Mouse (Mus musculus) limb, embryonic 15.5 days (tissue): ENCODE results near the gene Dysf. TPM values are rescaled to one million over a fixed set of nuclear protein-coding genes. Genes with fewer than 3 reads are reported as not detected.

Experiments
- ATAC-seq: fragments of 200-750 bp; cut with Nextera tagmentation; 2 replicates; pipeline ENCODE4 v1.8.0; 2017; ENCODE audit warnings: low read depth, moderate TSS enrichment; ENCODE audit not compliant: insufficient number of reproducible peaks, low FRiP score, low TSS enrichment
- H3K27ac ChIP-seq: fragments of 300-500 bp; sonication (generic); 2 replicates; pipeline ENCODE4 v1.5.1; 2015; ENCODE audit warnings: moderate library complexity, mild to moderate bottlenecking, inconsistent platforms
- H3K27me3 ChIP-seq: fragments of 300-500 bp; sonication (generic); 2 replicates; pipeline ENCODE4 v1.6.1; 2015; ENCODE audit warnings: inconsistent platforms
- H3K36me3 ChIP-seq: fragments of 300-500 bp; sonication (generic); 2 replicates; pipeline ENCODE4 v1.6.1; 2015; ENCODE audit warnings: inconsistent platforms
- H3K4me1 ChIP-seq: fragments of 300-500 bp; sonication (generic); 2 replicates; pipeline ENCODE4 v1.6.1; 2015; ENCODE audit warnings: inconsistent platforms
- H3K4me2 ChIP-seq: fragments of 300-500 bp; sonication (generic); 2 replicates; pipeline ENCODE4 v1.6.1; 2015; ENCODE audit warnings: mild to moderate bottlenecking, inconsistent platforms
- H3K4me3 ChIP-seq: fragments of 300-500 bp; sonication (generic); 2 replicates; pipeline ENCODE4 v1.5.1; 2015; ENCODE audit warnings: mild to moderate bottlenecking, inconsistent platforms
- H3K9ac ChIP-seq: fragments of 300-500 bp; sonication (generic); 2 replicates; pipeline ENCODE4 v1.6.1; 2015; ENCODE audit warnings: inconsistent platforms
- H3K9me3 ChIP-seq: fragments of 300-500 bp; sonication (generic); 2 replicates; pipeline ENCODE4 v1.6.1; 2016; ENCODE audit warnings: inconsistent platforms
- WGBS: fragments of 180-500 bp; shearing (Covaris S2); methylation state at CpG from one replicate; pipeline ENCODE4 v1.1.7; 2015; 5-methylcytosine and 5-hydroxymethylcytosine counted together
- polyA plus RNA-seq: library from polyadenylated mRNA; unstranded; fragments of >200 nt; fragmentation: Nextera tagmentation; extraction: Ambion mirVana; gene quantifications from 2 replicates; pipeline ENCODE4 v1.2.1, GENCODE M21; 2015

Dysf gene
- polyA plus RNA-seq, 1 experiment from 2014 or later = 11.0 TPM

GRCm38 (mm10) chr6:84224861-84225260 lies 216.5 kb downstream of the Dysf start:
- H3K4me2 ChIP-seq = no peak overlapping the region
- peaks cover 37% of the 10 kb centered on the region for H3K4me1 ChIP-seq
- WGBS = 28% methylated on average over 4 of the region's 4 CpGs
- H3K36me3 ChIP-seq = no peaks in the 10 kb centered on the region
- H3K9ac ChIP-seq = no peak overlapping the region
- no peaks in the 10 kb centered on the region for H3K27me3 ChIP-seq
- H3K4me3 ChIP-seq = no peak overlapping the region
- H3K27ac ChIP-seq = peak overlapping the region; percentile 38; the same call in 1 of the 2 replicates
- no peaks in the 10 kb centered on the region for H3K9me3 ChIP-seq
- no peak for ATAC-seq

- Histone ChIP-seq H3K9ac (no peak overlapping the region), H3K27me3 (no peaks in the 10 kb centered on the region), H3K4me3 (no peak overlapping the region), H3K4me1 (peaks cover 43% of the 10 kb centered on the region), H3K27ac (peak overlapping the region; percentile 38), H3K9me3 (no peaks in the 10 kb centered on the region), H3K4me2 (no peak overlapping the region), H3K36me3 (no peaks in the 10 kb centered on the region)
- WGBS = 53% methylated on average over 6 of the region's 6 CpGs
- no peak for ATAC-seq
Observed at GRCm38 (mm10) chr6:84225587-84225986, 217.2 kb downstream of the Dysf start.

- H3K4me2 ChIP-seq = no peak overlapping the region
- peaks cover 63% of the 10 kb centered on the region for H3K4me1 ChIP-seq
- no peak overlapping the region for H3K9ac ChIP-seq
- no peaks in the 10 kb centered on the region for H3K27me3 ChIP-seq
- no peaks in the 10 kb centered on the region for H3K9me3 ChIP-seq
- no peak overlapping the region for H3K4me3 ChIP-seq
- H3K27ac ChIP-seq = no peak overlapping the region
- no peaks in the 10 kb centered on the region for H3K36me3 ChIP-seq
- ATAC-seq = no peak
- 62% methylated on average over 4 of the region's 4 CpGs for WGBS
Observed at GRCm38 (mm10) chr6:84228196-84228595, 219.8 kb downstream of the Dysf start.

- ATAC-seq = no peak
- 27% methylated on average over 5 of the region's 5 CpGs for WGBS
Observed at GRCm38 (mm10) chr6:84228786-84229185, 220.4 kb downstream of the Dysf start.

GRCm38 (mm10) chr6:84229739-84230138 lies 221.3 kb downstream of the Dysf start:
- Histone ChIP-seq H3K9me3 (no peaks in the 10 kb centered on the region), H3K4me3 (no peak overlapping the region), H3K27ac (no peak overlapping the region), H3K9ac (no peak overlapping the region), H3K36me3 (no peaks in the 10 kb centered on the region), H3K27me3 (no peaks in the 10 kb centered on the region), H3K4me1 (peaks cover 71% of the 10 kb centered on the region), H3K4me2 (no peak overlapping the region)
- WGBS = 43% methylated on average over 7 of the region's 7 CpGs
- ATAC-seq = no peak

More at GRCm38 (mm10) chr6:84228786-84229185, 220.4 kb downstream of the Dysf start:
- Histone ChIP-seq H3K27me3 (no peaks in the 10 kb centered on the region), H3K9me3 (no peaks in the 10 kb centered on the region), H3K36me3 (no peaks in the 10 kb centered on the region), H3K27ac (no peak overlapping the region; the same call in 1 of the 2 replicates), H3K9ac (no peak overlapping the region), H3K4me3 (no peak overlapping the region), H3K4me2 (no peak overlapping the region), H3K4me1 (peaks cover 68% of the 10 kb centered on the region)

GRCm38 (mm10) chr6:84231108-84231507 lies 222.7 kb downstream of the Dysf start:
- no peak overlapping the region for H3K4me2 ChIP-seq
- no peaks in the 10 kb centered on the region for H3K36me3 ChIP-seq
- H3K9me3 ChIP-seq = no peaks in the 10 kb centered on the region
- ATAC-seq = peak; percentile 21; the same call in 1 of the 2 replicates
- 35% methylated on average over 7 of the region's 7 CpGs for WGBS
- H3K4me1 ChIP-seq = peaks cover 60% of the 10 kb centered on the region
- 0 out of 2 replicates have a peak overlapping the region, but pooled peaks have one; percentile 22 for H3K27ac ChIP-seq
- H3K9ac ChIP-seq = no peak overlapping the region
- no peaks in the 10 kb centered on the region for H3K27me3 ChIP-seq
- H3K4me3 ChIP-seq = no peak overlapping the region

GRCm38 (mm10) chr6:84232063-84232760 lies 223.8 kb downstream of the Dysf start:
- Histone ChIP-seq H3K9ac (no peak overlapping the region), H3K4me3 (no peak overlapping the region), H3K4me2 (no peak overlapping the region), H3K4me1 (peaks cover 60% of the 10 kb centered on the region), H3K36me3 (no peaks in the 10 kb centered on the region), H3K27ac (peak overlapping the region; percentile 27), H3K9me3 (no peaks in the 10 kb centered on the region; the same call in 1 of the 2 replicates), H3K27me3 (no peaks in the 10 kb centered on the region)
- WGBS = 45% methylated on average over 8 of the region's 8 CpGs
- ATAC-seq = no peak

GRCm38 (mm10) chr6:84233783-84234182 lies 225.4 kb downstream of the Dysf start:
- Histone ChIP-seq H3K4me3 (no peak overlapping the region), H3K9me3 (no peaks in the 10 kb centered on the region; the same call in 1 of the 2 replicates), H3K27me3 (no peaks in the 10 kb centered on the region), H3K27ac (no peak overlapping the region), H3K9ac (no peak overlapping the region), H3K36me3 (no peaks in the 10 kb centered on the region), H3K4me1 (peaks cover 52% of the 10 kb centered on the region), H3K4me2 (no peak overlapping the region)
- ATAC-seq = no peak
- 53% methylated on average over 6 of the region's 6 CpGs for WGBS

- Histone ChIP-seq H3K36me3 (no peaks in the 10 kb centered on the region), H3K4me2 (no peak overlapping the region), H3K27ac (no peak overlapping the region), H3K4me3 (no peak overlapping the region), H3K9me3 (no peaks in the 10 kb centered on the region; the same call in 1 of the 2 replicates), H3K27me3 (no peaks in the 10 kb centered on the region), H3K9ac (no peak overlapping the region), H3K4me1 (peaks cover 37% of the 10 kb centered on the region)
- no peak for ATAC-seq
- WGBS = 85% methylated on average over 2 of the region's 2 CpGs
Observed at GRCm38 (mm10) chr6:84235365-84235764, 227.0 kb downstream of the Dysf start.

- Histone ChIP-seq H3K9me3 (no peaks in the 10 kb centered on the region), H3K4me2 (no peak overlapping the region), H3K4me3 (no peak overlapping the region), H3K36me3 (no peaks in the 10 kb centered on the region), H3K27ac (no peak overlapping the region), H3K27me3 (no peaks in the 10 kb centered on the region), H3K4me1 (peaks cover 21% of the 10 kb centered on the region; the same call in 1 of the 2 replicates), H3K9ac (no peak overlapping the region)
- WGBS = 79% methylated on average over 3 of the region's 3 CpGs
- ATAC-seq = no peak
Observed at GRCm38 (mm10) chr6:84243385-84243784, 235.0 kb downstream of the Dysf start.

- Histone ChIP-seq H3K27me3 (no peaks in the 10 kb centered on the region), H3K27ac (peak overlapping the region; percentile 67), H3K4me3 (no peak overlapping the region), H3K9me3 (no peaks in the 10 kb centered on the region), H3K4me1 (peaks cover 22% of the 10 kb centered on the region; the same call in 1 of the 2 replicates), H3K36me3 (no peaks in the 10 kb centered on the region), H3K4me2 (no peak overlapping the region), H3K9ac (no peak overlapping the region)
- WGBS = 45% methylated on average over 4 of the region's 4 CpGs
- no peak for ATAC-seq
Observed at GRCm38 (mm10) chr6:84246101-84246760, 237.8 kb downstream of the Dysf start.

GRCm38 (mm10) chr6:84246979-84247378 lies 238.6 kb downstream of the Dysf start:
- no peak for ATAC-seq
- no peaks in the 10 kb centered on the region for H3K27me3 ChIP-seq
- no peaks in the 10 kb centered on the region for H3K9me3 ChIP-seq
- no peak overlapping the region for H3K4me2 ChIP-seq
- peaks cover 22% of the 10 kb centered on the region; the same call in 1 of the 2 replicates for H3K4me1 ChIP-seq
- H3K9ac ChIP-seq = no peak overlapping the region
- H3K4me3 ChIP-seq = no peak overlapping the region
- 37% methylated on average over 5 of the region's 5 CpGs for WGBS
- H3K36me3 ChIP-seq = no peaks in the 10 kb centered on the region
- peak overlapping the region; percentile 67 for H3K27ac ChIP-seq
